Mouse (Mus musculus): ENCODE data around the gene Gm37240. TPM values are rescaled to one million over a fixed set of nuclear protein-coding genes. Genes with fewer than 3 reads are reported as not detected.
A peak's percentile ranks its signal among the peaks of the same experiment; 100 is the strongest.

Gene Gm37240
- polyA plus RNA-seq, 1 experiment, result 1.9 TPM

- TF ChIP-seq CTCF (IDR thresholded peaks at IDR 0.05; ENCODE audit: borderline replicate concordance, insufficient read depth, low read length) (no peak), POLR2A (IDR thresholded peaks at IDR 0.05; ENCODE audit: low read depth, low read length) (no peak)
- no peak overlapping the region for H3K4me3 ChIP-seq (ENCODE audit: insufficient read depth, low read length)
- peak overlapping the region; percentile 69 for H3K27ac ChIP-seq (ENCODE audit: insufficient read depth, low read length)
- peaks cover 8% of the 10 kb centered on the region; the same call in 1 of the 2 replicates for H3K4me1 ChIP-seq (ENCODE audit: control insufficient read depth, insufficient read depth, low read length)
Measured at GRCm38 (mm10) chr3:85376541-85376940, 510.8 kb downstream of the Gm37240 start.

DNA sequence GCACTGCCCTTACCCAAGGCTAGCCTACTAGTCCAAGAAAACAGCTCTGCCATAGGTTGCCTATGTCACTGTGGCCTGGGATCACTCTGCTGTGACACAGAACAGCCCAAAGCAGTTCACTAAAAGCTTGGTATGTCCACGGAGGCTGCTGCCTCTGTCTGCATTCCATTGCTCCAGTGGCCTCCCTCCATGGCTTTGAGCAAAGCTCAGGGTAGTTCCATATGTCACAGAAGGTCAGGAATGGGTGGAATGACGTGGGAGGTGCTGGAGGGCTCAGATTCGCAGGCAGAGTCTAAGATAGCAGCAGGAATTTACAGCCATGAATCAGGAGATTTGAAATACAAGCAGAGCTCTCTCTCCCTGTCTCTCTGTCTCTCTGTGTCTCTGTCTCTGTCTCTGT is 514.3 kb downstream of the Gm37240 start:
- Histone ChIP-seq H3K4me3 (ENCODE audit: insufficient read depth, low read length) (no peak overlapping the region), H3K27ac (ENCODE audit: insufficient read depth, low read length) (peak overlapping the region; percentile 88), H3K4me1 (ENCODE audit: control insufficient read depth, insufficient read depth, low read length) (peaks cover 8% of the 10 kb centered on the region)
- TF ChIP-seq POLR2A (IDR thresholded peaks at IDR 0.05; ENCODE audit: low read depth, low read length), result peak; percentile 16; the same call in 1 of the 2 replicates
- no peak for TF ChIP-seq CTCF (IDR thresholded peaks at IDR 0.05; ENCODE audit: borderline replicate concordance, insufficient read depth, low read length)

DNA sequence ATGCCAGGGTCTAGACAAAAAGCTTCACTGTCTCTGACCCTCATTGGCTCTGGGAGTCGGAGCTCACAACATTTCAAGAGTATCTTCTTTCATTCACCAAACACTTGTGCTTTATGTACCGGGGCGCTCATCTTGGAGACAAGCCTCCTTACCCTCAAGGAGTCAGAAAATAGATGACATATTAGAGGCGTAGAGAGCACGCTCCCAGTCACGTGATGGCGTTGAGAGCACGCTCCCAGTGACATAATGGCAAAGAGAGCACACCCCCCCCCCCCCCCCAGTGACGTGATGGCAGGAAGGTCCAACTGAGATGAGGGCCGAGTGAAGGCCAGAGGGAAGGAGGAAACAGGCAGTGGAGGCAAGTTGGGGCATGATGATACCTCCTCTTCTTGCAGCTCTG is 517.5 kb downstream of the Gm37240 start:
- no peak for TF ChIP-seq POLR2A (IDR thresholded peaks at IDR 0.05; ENCODE audit: low read depth, low read length)
- no peak for TF ChIP-seq CTCF (IDR thresholded peaks at IDR 0.05; ENCODE audit: borderline replicate concordance, insufficient read depth, low read length)
- Histone ChIP-seq H3K4me3 (ENCODE audit: insufficient read depth, low read length) (no peak overlapping the region), H3K4me1 (ENCODE audit: control insufficient read depth, insufficient read depth, low read length) (peaks cover 2% of the 10 kb centered on the region), H3K27ac (ENCODE audit: insufficient read depth, low read length) (peak overlapping the region; percentile 79; the same call in 1 of the 2 replicates)

DNA sequence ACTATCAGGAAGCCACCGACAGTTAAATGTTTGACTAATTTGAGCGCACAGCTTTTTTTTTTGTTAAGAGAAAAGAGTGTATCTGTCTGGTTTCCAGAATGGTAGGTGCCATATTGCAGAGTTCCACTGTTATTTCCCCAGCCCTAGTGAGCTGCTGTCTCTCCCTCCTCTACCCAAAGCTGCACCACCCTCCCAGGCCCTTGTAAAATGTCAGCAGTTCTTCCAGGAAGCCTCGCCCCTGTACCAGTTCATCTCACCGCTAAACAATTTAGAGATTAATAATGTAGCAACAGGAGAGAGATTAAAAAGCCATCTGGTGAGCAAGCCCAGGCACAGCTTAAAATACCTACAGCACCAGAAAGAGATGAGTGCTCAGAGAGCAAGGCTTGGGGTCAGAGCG is 518.2 kb downstream of the Gm37240 start:
- Histone ChIP-seq H3K4me3 (ENCODE audit: insufficient read depth, low read length) (no peak overlapping the region), H3K4me1 (ENCODE audit: control insufficient read depth, insufficient read depth, low read length) (peaks cover 2% of the 10 kb centered on the region), H3K27ac (ENCODE audit: insufficient read depth, low read length) (peak overlapping the region; percentile 79)
- TF ChIP-seq POLR2A (IDR thresholded peaks at IDR 0.05; ENCODE audit: low read depth, low read length) (no peak), CTCF (IDR thresholded peaks at IDR 0.05; ENCODE audit: borderline replicate concordance, insufficient read depth, low read length) (no peak)

- H3K4me3 ChIP-seq (ENCODE audit: insufficient read depth, low read length), result no peak overlapping the region
- H3K4me1 ChIP-seq (ENCODE audit: control insufficient read depth, insufficient read depth, low read length), result peaks cover 2% of the 10 kb centered on the region
- peak overlapping the region; percentile 79 for H3K27ac ChIP-seq (ENCODE audit: insufficient read depth, low read length)
- TF ChIP-seq CTCF (IDR thresholded peaks at IDR 0.05; ENCODE audit: borderline replicate concordance, insufficient read depth, low read length), result no peak
- no peak for TF ChIP-seq POLR2A (IDR thresholded peaks at IDR 0.05; ENCODE audit: low read depth, low read length)
Measured at GRCm38 (mm10) chr3:85368354-85369120, 518.8 kb downstream of the Gm37240 start.

GRCm38 (mm10) chr3:85364591-85365343 is 522.6 kb downstream of the Gm37240 start:
- no peak for TF ChIP-seq CTCF (IDR thresholded peaks at IDR 0.05; ENCODE audit: borderline replicate concordance, insufficient read depth, low read length)
- no peak for TF ChIP-seq POLR2A (IDR thresholded peaks at IDR 0.05; ENCODE audit: low read depth, low read length)
- H3K4me3 ChIP-seq (ENCODE audit: insufficient read depth, low read length), result no peak overlapping the region
- no peak overlapping the region for H3K27ac ChIP-seq (ENCODE audit: insufficient read depth, low read length)
- H3K4me1 ChIP-seq (ENCODE audit: control insufficient read depth, insufficient read depth, low read length), result no peaks in the 10 kb centered on the region; the same call in 1 of the 2 replicates

- no peak overlapping the region for H3K27ac ChIP-seq (ENCODE audit: insufficient read depth, low read length)
- TF ChIP-seq CTCF (IDR thresholded peaks at IDR 0.05; ENCODE audit: borderline replicate concordance, insufficient read depth, low read length), result no peak
- TF ChIP-seq POLR2A (IDR thresholded peaks at IDR 0.05; ENCODE audit: low read depth, low read length), result no peak
- H3K4me3 ChIP-seq (ENCODE audit: insufficient read depth, low read length), result no peak overlapping the region
- H3K4me1 ChIP-seq (ENCODE audit: control insufficient read depth, insufficient read depth, low read length), result no peaks in the 10 kb centered on the region
Measured at GRCm38 (mm10) chr3:85362883-85363282, 524.4 kb downstream of the Gm37240 start.

DNA sequence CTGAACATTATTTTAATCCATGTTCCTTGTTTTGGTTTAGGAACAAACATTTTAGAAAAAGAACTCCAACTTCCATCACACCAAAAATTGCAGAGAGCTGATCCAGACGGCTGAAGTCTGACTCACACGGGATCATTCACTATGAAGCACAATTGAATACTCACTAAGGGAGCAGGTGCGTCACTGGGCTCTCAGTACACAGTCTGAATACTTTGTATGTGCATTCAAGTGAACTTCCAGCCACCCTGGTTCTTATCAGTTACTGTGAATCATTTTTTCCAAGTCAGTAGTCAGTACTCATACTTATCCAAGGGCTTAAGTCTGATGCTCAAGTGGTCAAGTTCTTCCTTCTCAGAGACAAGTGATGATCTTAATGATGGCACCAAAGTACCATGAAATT is 530.9 kb downstream of the Gm37240 start:
- Histone ChIP-seq H3K27ac (ENCODE audit: insufficient read depth, low read length) (no peak overlapping the region), H3K4me1 (ENCODE audit: control insufficient read depth, insufficient read depth, low read length) (no peaks in the 10 kb centered on the region), H3K4me3 (ENCODE audit: insufficient read depth, low read length) (no peak overlapping the region)
- TF ChIP-seq POLR2A (IDR thresholded peaks at IDR 0.05; ENCODE audit: low read depth, low read length) (no peak), CTCF (IDR thresholded peaks at IDR 0.05; ENCODE audit: borderline replicate concordance, insufficient read depth, low read length) (no peak)

DNA sequence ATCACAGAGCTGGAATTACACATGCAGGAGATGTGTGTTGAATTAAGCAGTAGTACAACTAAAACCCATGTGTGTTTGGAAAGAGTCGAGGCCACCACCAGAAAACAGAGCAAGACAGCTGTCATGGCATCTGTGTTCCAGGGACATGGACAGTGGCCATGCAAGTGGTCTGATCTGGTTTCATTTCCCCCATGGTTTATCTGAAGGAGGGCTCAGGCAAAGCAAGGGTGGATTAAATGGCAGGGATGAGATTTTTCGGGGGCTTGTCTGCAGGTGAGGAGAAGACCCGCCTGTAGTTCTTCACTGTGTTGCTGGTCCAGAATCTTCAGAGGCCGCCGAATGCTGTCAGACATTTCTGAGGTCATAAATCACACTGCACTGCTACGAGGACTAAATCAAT is 539.3 kb downstream of the Gm37240 start:
- H3K27ac ChIP-seq (ENCODE audit: insufficient read depth, low read length), result no peak overlapping the region
- H3K4me1 ChIP-seq (ENCODE audit: control insufficient read depth, insufficient read depth, low read length), result no peaks in the 10 kb centered on the region
- no peak overlapping the region for H3K4me3 ChIP-seq (ENCODE audit: insufficient read depth, low read length)
- no peak for TF ChIP-seq CTCF (IDR thresholded peaks at IDR 0.05; ENCODE audit: borderline replicate concordance, insufficient read depth, low read length)
- TF ChIP-seq POLR2A (IDR thresholded peaks at IDR 0.05; ENCODE audit: low read depth, low read length), result no peak
